Mouse (Mus musculus) NIH3T3 (cell line): ENCODE measurements at regions not wholly inside any gene's neighbourhood (a gene's known extent, or its start where the extent isn't known, plus 50 kb on each side); places are given as distances from the start of the nearest gene placed in this dataset.
A peak's percentile ranks its signal among the peaks of the same experiment; 100 is the strongest.

Experiments
- DNase-seq: peaks from one replicate; pipeline ENCODE4 v3.0.0-alpha.2; 2012; ENCODE audit warnings: low read depth

GRCm38 (mm10) chr14:67139674-67140073 is 1130.7 kb upstream of the Gulo start:
- no peak for DNase-seq

- DNase-seq, result no peak
Observed at GRCm38 (mm10) chr14:67139152-67139551, 1130.1 kb upstream of the Gulo start.

GRCm38 (mm10) chr14:67136141-67136498 is 1127.1 kb upstream of the Gulo start:
- DNase-seq, result no peak

- peak; percentile 38 for DNase-seq
Observed at GRCm38 (mm10) chr14:67135221-67136140, 1126.5 kb upstream of the Gulo start.

GRCm38 (mm10) chr14:67133221-67133620 is 1124.2 kb upstream of the Gulo start:
- no peak for DNase-seq

- no peak for DNase-seq
Observed at GRCm38 (mm10) chr14:67127118-67127517, 1118.1 kb upstream of the Gulo start.

- no peak for DNase-seq
Observed at GRCm38 (mm10) chr14:67126254-67126653, 1117.2 kb upstream of the Gulo start.

- no peak for DNase-seq
Observed at GRCm38 (mm10) chr14:67123300-67123699, 1114.3 kb upstream of the Gulo start.
